Mouse (Mus musculus) intestine, embryonic 14.5 days (tissue): ENCODE data around the gene Mrgbp. TPM values are rescaled to one million over a fixed set of nuclear protein-coding genes. Genes with fewer than 3 reads are reported as not detected.

Source experiments
- ATAC-seq: fragments of 200-750 bp; cut with Nextera tagmentation; replicated peaks from 2 replicates; pipeline ENCODE4 v1.8.0; 2017; ENCODE audit warnings: low read depth, moderate number of reproducible peaks, moderate TSS enrichment, moderate library complexity; ENCODE audit not compliant: low FRiP score, low TSS enrichment
- DNase-seq: peaks from one replicate; pipeline ENCODE4 v3.0.0-alpha.2; 2018; ENCODE audit warnings: low spot score
- H3K27ac ChIP-seq: fragments of 300-500 bp; sonication (generic); 2 replicates; pipeline ENCODE4 v1.5.1; 2014; ENCODE audit warnings: low read depth, mild to moderate bottlenecking, control low read depth
- H3K27me3 ChIP-seq: fragments of 300-500 bp; sonication (generic); replicated peaks from 2 replicates; pipeline ENCODE4 v1.6.1; 2014; ENCODE audit warnings: low read length, control low read depth; ENCODE audit not compliant: control insufficient read depth, insufficient read depth
- H3K36me3 ChIP-seq: fragments of 300-500 bp; sonication (generic); 2 replicates; pipeline ENCODE4 v1.6.1; 2014; ENCODE audit warnings: low read length, control low read depth; ENCODE audit not compliant: control insufficient read depth, insufficient read depth
- H3K4me1 ChIP-seq: fragments of 300-500 bp; sonication (generic); replicated peaks from 2 replicates; pipeline ENCODE4 v1.6.1; 2014; ENCODE audit warnings: low read length, control low read depth, mixed read lengths; ENCODE audit not compliant: control insufficient read depth, insufficient read depth
- H3K4me2 ChIP-seq: fragments of 300-500 bp; sonication (generic); 2 replicates; pipeline ENCODE4 v1.6.1; 2014; ENCODE audit warnings: low read length
- H3K4me3 ChIP-seq: fragments of 300-500 bp; sonication (generic); 2 replicates; pipeline ENCODE4 v1.5.1; 2014; ENCODE audit warnings: low read depth, low read length, control low read depth, mixed read lengths
- H3K9ac ChIP-seq: fragments of 300-500 bp; sonication (generic); 2 replicates; pipeline ENCODE4 v1.6.1; 2014; ENCODE audit warnings: mild to moderate bottlenecking, low read length
- H3K9me3 ChIP-seq: fragments of 300-500 bp; sonication (generic); 2 replicates; pipeline ENCODE4 v1.6.1; 2016; ENCODE audit warnings: low read length, control low read depth; ENCODE audit not compliant: control insufficient read depth
- WGBS: fragments of 180-500 bp; shearing (Covaris S2); extraction: QIAGEN DNeasy Blood & Tissue Kit; methylation state at CpG from one replicate; pipeline ENCODE4 v1.1.7; 2014; 5-methylcytosine and 5-hydroxymethylcytosine counted together
- polyA plus RNA-seq: library from polyadenylated mRNA; unstranded; fragments of >200 nt; fragmentation: Nextera tagmentation; extraction: Ambion mirVana; gene quantifications from 2 replicates; pipeline ENCODE4 v1.2.1, GENCODE M21; 2014

Mrgbp gene
- polyA plus RNA-seq, 1 experiment from 2014 or later: 27.3 TPM

GRCm38 (mm10) chr2:180576482-180576881 is 4.6 kb upstream of the Mrgbp start:
- WGBS: 66% methylated on average over 4 of the region's 4 CpGs
- H3K27ac ChIP-seq: no peak overlapping the region

DNA sequence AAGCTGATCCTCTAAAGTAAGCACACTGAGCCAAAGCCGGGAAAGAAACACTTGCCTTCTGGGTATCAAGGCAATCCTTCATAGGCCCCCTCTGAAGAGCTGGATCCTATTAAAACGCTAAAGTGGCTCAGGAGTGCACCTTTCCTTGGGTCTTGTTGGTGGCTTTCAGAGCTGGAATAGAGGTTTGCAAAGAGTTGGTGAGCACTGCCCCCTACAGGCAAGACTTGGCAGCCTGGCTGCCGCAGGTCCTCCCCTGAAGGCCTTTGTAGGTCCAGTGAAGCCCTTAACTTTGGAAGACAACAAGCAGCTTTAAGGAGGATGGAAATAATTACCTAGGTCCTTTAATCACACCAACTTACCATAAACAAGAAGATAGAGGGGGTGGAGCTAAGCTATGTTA is 2.4 kb upstream of the Mrgbp start:
- DNase-seq (peak; percentile 89), ATAC-seq (no peak)
- Histone ChIP-seq H3K27ac (no peak overlapping the region), H3K4me1 (peaks cover 6% of the 10 kb centered on the region), H3K4me3 (no peak overlapping the region), H3K4me2 (no peak overlapping the region), H3K9ac (no peak overlapping the region), H3K36me3 (no peaks in the 10 kb centered on the region), H3K27me3 (peaks cover 3% of the 10 kb centered on the region; the same call in 1 of the 2 replicates), H3K9me3 (no peaks in the 10 kb centered on the region)
- WGBS: 1% methylated on average over 3 of the region's 3 CpGs

More at GRCm38 (mm10) chr2:180576482-180576881, 4.6 kb upstream of the Mrgbp start:
- no peak overlapping the region for H3K4me2 ChIP-seq
- H3K4me1 ChIP-seq: no peaks in the 10 kb centered on the region
- peaks cover 3% of the 10 kb centered on the region; the same call in 1 of the 2 replicates for H3K27me3 ChIP-seq
- H3K9me3 ChIP-seq: no peaks in the 10 kb centered on the region
- ATAC-seq: no peak
- no peak overlapping the region for H3K9ac ChIP-seq
- DNase-seq: no peak
- H3K36me3 ChIP-seq: no peaks in the 10 kb centered on the region
- H3K4me3 ChIP-seq: no peak overlapping the region

- under 1% methylated on average over 56 of the region's 57 CpGs for WGBS
- peaks cover 31% of the 10 kb centered on the region for H3K36me3 ChIP-seq
- peak overlapping the region; percentile 78 for H3K4me2 ChIP-seq
- H3K27ac ChIP-seq: no peak overlapping the region
- ATAC-seq: peak; percentile 76
- 0 out of 2 replicates have a peak, but pooled peaks cover 3% of the 10 kb centered on the region for H3K27me3 ChIP-seq
- peak; percentile 99 for DNase-seq
- H3K9me3 ChIP-seq: no peaks in the 10 kb centered on the region
- peak overlapping the region; percentile 91 for H3K9ac ChIP-seq
- H3K4me3 ChIP-seq: peak overlapping the region; percentile 82
- H3K4me1 ChIP-seq: peaks cover 9% of the 10 kb centered on the region
Observed at GRCm38 (mm10) chr2:180582481-180583153, 1.5 kb downstream of the Mrgbp start.

- peaks cover 9% of the 10 kb centered on the region for H3K4me1 ChIP-seq
- no peaks in the 10 kb centered on the region for H3K9me3 ChIP-seq
- peak overlapping the region; percentile 91 for H3K9ac ChIP-seq
- H3K36me3 ChIP-seq: peaks cover 31% of the 10 kb centered on the region
- peak overlapping the region; percentile 78 for H3K4me2 ChIP-seq
- H3K27me3 ChIP-seq: 0 out of 2 replicates have a peak, but pooled peaks cover 3% of the 10 kb centered on the region
- ATAC-seq (no peak; the same call in none of the 2 replicates), DNase-seq (no peak)
- peak overlapping the region; percentile 82 for H3K4me3 ChIP-seq
- 20% methylated on average over 7 of the region's 7 CpGs for WGBS
- H3K27ac ChIP-seq: no peak overlapping the region
Observed at GRCm38 (mm10) chr2:180583154-180583507, 2.0 kb downstream of the Mrgbp start.

- Histone ChIP-seq H3K36me3 (peaks cover 58% of the 10 kb centered on the region), H3K9ac (peak overlapping the region; percentile 62), H3K27me3 (no peaks in the 10 kb centered on the region), H3K27ac (peak overlapping the region; percentile 77), H3K4me3 (peak overlapping the region; percentile 63), H3K4me1 (peaks cover 10% of the 10 kb centered on the region), H3K4me2 (peak overlapping the region; percentile 85), H3K9me3 (no peaks in the 10 kb centered on the region)
- DNase-seq (no peak), ATAC-seq (peak; percentile 11; the same call in 1 of the 2 replicates)
- 47% methylated on average over 6 of the region's 6 CpGs for WGBS
Observed at GRCm38 (mm10) chr2:180588736-180589122, 7.6 kb downstream of the Mrgbp start.

- H3K4me1 ChIP-seq: peaks cover 7% of the 10 kb centered on the region
- H3K4me2 ChIP-seq: peak within 1 kb of the TSS; percentile 85
- H3K27ac ChIP-seq: peak within 1 kb of the TSS; percentile 77
- ATAC-seq (peak; percentile 92), DNase-seq (peak; percentile 93)
- H3K27me3 ChIP-seq: no peaks in the 10 kb centered on the region
- no peaks in the 10 kb centered on the region for H3K9me3 ChIP-seq
- H3K9ac ChIP-seq: peak within 1 kb of the TSS; percentile 62
- H3K4me3 ChIP-seq: peak within 1 kb of the TSS; percentile 63
- peaks cover 63% of the 10 kb centered on the region for H3K36me3 ChIP-seq
- WGBS: 3% methylated on average over 65 of the region's 67 CpGs
Observed at GRCm38 (mm10) chr2:180589123-180589831, 8.2 kb downstream of the Mrgbp start, which contains the start of gene Ogfr. Gene Ogfr, plus strand, starts transcription at chr2:180589245.

DNA sequence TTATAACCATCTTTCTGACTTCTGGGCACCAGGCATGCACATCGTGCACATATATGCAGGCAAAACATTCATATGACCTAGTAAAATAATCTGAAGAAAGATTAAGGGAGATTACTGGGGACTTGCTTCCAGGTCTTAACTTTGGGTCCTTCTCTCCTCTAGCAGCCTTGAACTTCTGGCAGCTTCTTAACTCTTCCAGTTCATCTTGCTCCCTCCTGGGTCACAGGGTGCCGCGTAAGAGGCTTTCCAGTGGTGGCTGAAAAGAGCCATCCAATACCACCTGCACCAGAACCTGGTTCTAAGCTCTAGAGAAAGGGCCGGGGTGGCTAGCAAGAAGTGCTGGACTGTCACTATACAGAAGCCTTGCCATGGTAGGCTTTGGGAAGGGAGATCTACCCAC is 16.4 kb downstream of the Mrgbp start, which contains the start of gene Col9a3:
Gene Col9a3 (plus strand): TSS at position 301 of the 400 bp plus-strand sequence.
- 51% methylated on average over 4 of the region's 4 CpGs for WGBS

DNA sequence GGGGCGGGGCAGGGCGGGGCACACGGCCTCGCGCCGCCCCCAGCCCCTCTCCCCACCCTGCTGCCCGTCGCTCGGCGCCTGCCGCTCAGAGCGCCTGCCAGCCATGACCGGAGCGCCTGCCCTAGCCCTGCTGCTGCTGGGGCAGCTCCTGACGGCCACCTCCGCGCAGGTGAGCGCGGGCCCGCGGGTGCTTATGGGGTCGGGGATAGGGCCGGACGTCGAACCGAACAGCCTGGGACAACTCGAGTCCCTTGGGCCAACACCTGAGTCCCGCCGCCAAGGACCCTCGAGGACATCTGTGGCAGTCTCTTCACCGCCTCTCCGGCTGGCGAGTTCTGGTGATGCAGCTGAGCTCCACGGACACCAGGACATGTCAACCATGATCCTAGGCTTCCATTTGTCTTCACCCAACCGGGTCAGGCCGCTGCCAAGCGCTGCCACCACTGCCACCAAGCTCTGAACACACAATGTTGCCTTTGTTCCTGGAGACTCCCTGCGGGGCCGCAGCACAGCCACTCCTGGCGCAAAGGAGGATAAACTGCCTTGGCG is 17.1 kb downstream of the Mrgbp start:
- Histone ChIP-seq H3K27ac (no peak overlapping the region), H3K27me3 (peaks cover 26% of the 10 kb centered on the region), H3K4me3 (peak overlapping the region; percentile 17; the same call in 1 of the 2 replicates), H3K9ac (no peak overlapping the region), H3K9me3 (no peaks in the 10 kb centered on the region), H3K36me3 (peaks cover 26% of the 10 kb centered on the region), H3K4me1 (no peaks in the 10 kb centered on the region), H3K4me2 (peak overlapping the region; percentile 45)
- 2% methylated on average over 39 of the region's 41 CpGs for WGBS
- DNase-seq: no peak
- peak; percentile 52; the same call in 1 of the 2 replicates for ATAC-seq

More for the DNA sequence above, 16.4 kb downstream of the Mrgbp start, which contains the start of gene Col9a3:
- Histone ChIP-seq H3K36me3 (peaks cover 33% of the 10 kb centered on the region), H3K4me3 (peak within 1 kb of the TSS; percentile 17; the same call in 1 of the 2 replicates), H3K27me3 (peaks cover 26% of the 10 kb centered on the region), H3K4me2 (peak within 1 kb of the TSS; percentile 45), H3K4me1 (no peaks in the 10 kb centered on the region), H3K27ac (no peak within 1 kb of the TSS), H3K9me3 (no peaks in the 10 kb centered on the region), H3K9ac (no peak within 1 kb of the TSS)
- DNase-seq (no peak), ATAC-seq (no peak)
